Mouse (Mus musculus): ENCODE data around the gene Tlr13.

The Tlr13 gene

DNA sequence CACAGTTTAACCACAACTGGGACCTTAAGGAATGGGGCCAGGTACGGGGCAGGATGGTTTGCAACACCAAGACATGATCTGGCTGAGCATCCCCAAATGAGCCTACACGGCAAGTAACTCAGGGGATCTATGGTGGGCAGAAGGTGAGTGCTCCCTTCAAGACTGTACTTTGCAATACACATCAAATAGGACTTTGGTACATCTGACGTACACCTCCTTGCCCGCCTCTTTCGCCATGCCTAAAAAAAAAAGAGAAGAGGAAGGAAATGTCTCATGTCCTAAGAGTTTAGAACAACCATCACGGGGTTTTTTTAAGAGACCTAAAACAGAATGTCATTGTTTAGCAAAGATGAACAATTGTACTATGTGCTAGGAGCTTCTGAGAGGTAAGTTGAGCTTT is at the start of gene Tlr13:
Tlr13 (plus strand) TSS at position 269 of the 400 bp plus-strand sequence.
- DNase-seq (ENCODE audit: low read depth) = no peak

DNA sequence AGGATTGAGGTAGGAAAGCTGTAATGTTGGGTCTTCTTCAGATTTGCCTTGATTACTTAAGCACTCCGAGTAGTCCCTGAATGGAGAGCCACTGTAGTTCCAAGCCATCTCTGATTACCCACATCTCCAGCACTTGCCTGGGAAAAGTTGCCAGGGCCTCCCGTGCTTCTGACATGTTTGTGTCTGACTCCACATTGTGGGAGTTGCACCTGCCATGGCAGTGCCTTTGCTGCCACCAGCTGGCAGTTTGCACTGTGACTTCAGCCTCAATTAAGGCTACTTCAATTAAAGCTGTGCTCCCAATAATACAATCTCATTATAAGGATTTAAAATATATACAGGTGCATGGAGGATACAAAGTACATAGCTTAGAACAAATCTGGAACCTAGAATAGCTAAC is 37.5 kb upstream of the Tlr13 start:
- DNase-seq (ENCODE audit: low read depth) = no peak

DNA sequence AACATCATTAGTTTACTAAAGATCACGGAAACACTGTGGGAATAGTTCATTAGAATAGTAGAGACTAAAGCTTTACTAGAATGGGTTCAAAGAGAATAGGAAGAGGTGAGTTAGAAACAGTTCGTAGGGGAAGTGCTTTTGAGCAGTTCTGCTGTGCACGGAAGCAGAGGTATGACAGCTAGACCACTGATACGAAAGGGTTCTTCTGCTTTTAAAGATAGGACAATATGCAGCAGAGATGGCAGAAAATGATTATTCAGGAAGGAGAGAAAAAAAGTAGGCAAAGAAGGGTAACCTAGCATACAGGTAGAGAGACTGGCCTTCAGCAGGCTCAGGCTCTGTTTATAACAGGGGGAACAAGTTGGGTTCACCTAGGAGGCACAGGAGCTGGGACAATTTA is 29.1 kb upstream of the Tlr13 start:
- no peak for DNase-seq (ENCODE audit: low read depth)

DNA sequence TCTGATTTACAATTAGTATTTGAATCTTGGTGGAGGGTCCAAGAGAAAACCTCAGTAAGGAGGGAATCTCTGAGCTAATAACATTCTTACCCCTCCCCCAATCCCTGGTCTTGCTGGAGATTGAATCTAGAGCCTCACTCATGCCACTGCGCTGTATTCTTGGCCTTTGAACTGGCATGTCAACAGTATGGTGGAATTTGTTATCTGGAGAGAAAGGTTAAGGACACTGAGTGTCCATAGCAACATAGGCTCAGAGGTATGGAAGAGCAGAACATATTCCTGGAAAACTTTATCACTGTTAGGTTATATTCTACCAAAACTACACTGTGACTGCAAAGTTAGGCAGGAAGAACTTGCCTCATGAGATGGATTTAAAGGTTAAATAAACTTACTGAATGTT is 28.3 kb upstream of the Tlr13 start:
- DNase-seq (ENCODE audit: low read depth) = no peak

DNA sequence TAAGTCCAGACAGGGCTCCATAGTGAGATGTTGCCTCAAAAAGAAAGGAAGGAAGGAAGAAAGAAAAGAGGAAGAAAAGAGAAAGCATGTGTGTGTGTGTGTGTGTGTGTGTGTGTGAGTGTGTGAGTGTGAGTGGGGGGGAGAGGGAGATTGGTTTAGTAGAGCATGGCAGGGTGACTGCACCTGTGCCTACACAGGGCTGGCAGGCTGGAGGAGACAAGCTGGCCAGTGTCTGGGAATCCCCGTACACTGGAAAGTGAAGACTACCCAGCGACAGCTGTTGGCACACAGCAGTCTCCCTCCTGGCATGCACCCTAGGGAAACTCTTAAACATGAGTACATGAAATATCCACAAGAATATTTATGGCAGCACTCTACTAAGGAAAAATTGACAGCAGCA is 20.2 kb upstream of the Tlr13 start:
- DNase-seq (ENCODE audit: low read depth) = no peak

DNA sequence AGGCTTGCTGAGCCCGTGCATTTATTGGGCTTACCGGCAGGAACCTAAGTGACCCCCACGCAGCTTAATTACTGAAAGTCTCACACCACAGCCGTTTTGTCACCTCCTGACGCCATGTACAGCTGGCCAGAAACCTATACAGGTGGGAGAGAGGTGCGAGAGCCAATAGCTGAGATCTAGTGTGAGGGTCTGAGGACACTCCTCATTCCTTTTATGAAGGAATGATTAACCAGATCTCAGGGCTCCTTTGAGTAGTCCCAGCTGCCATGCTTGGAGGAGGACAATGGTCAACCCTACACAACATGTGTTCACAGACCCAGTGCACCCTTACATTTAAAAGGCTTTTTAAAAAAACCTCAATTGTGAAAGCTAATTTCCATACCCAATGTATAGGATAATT is 14.7 kb upstream of the Tlr13 start:
- no peak for DNase-seq (ENCODE audit: low read depth)

DNA sequence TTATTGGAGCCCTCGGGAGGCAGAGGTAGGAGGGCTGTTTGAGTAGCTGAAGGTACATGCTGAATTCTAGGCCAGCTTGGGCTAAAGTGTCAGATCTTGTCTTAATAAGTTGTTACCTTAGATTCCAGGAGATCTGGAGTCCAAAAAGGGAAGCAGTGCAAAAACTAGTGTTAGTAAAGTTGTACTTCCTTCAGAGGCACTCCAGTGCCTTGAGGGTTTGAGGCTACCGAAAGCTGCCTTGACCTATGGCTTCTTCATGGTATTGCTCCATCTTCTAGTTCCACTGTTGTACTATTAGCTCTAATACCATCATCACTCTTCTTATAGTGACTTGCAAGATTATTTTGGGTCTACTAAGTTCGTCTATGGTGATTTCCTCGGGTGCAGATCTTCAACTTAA is 13.1 kb upstream of the Tlr13 start:
- no peak for DNase-seq (ENCODE audit: low read depth)

DNA sequence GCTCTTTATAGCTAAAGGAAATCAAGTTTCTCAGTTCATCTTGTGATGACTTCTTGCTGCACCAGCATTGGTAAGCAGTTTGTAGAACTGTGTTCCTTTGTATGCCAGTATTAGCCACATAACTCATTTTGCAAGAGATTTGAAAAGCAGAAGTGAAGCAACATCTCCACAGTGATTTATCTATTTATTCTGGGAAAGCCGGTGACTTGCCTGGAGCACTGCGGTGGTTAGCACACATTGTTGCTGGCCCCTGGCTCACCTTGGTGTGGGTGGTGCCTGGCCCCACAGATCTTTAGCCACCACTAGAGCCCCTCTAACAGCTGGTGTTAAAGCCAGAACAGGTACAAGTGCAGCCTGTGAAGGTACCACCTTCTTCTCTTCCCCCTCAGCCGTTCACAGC is 8.1 kb upstream of the Tlr13 start:
- no peak for DNase-seq (ENCODE audit: low read depth)

DNA sequence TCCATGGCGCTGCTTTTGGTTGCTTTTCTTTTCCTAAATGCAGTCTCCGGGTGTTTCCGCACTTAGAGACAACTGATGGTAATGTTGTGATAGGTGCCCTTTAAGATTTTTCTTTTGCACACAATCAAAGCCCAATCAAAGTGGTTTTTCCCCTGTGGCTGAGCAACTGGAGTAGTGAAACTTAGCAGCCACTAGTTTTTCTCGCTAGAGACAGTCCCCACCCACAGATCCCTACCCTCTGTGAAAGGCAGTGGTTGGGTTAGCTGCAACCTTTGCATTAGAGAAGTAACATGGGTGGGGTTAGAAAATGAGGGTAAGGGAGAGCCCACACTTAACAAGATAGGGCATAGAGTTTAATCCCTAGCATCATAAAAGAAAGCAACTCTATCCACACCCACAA is 7.5 kb upstream of the Tlr13 start:
- no peak for DNase-seq (ENCODE audit: low read depth)

DNA sequence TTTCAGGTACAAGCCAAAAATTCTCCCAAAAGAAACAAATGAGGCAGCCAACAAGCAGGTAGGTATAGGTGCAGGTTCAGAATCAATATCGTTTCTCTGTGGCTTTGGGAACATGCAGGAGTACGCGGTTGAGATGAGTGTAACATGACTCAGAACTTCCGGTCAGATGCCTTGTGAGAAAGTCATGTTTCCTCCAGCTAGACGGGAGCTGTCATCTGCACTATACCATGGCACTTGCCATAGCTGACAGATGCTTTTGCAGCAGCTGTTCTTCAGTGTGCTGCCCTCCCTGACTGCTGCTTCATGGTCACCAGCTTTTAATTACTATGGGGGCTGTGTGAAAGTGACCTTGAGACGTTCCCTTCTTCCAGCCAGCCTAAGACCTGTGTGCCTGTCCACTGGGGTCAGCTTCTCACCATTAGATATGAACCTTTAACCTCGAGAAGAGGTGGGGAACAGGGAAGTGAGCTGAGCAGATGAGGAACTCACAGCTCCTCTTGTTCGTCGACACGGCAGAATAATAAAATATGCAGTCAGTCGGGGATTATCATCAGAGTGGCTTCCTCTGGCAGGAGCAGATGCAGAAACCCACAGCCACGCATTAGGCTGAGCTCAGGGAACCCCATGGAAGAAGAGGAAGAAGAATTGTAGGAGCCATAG is 7.0 kb upstream of the Tlr13 start:
- DNase-seq (ENCODE audit: low read depth) = no peak

DNA sequence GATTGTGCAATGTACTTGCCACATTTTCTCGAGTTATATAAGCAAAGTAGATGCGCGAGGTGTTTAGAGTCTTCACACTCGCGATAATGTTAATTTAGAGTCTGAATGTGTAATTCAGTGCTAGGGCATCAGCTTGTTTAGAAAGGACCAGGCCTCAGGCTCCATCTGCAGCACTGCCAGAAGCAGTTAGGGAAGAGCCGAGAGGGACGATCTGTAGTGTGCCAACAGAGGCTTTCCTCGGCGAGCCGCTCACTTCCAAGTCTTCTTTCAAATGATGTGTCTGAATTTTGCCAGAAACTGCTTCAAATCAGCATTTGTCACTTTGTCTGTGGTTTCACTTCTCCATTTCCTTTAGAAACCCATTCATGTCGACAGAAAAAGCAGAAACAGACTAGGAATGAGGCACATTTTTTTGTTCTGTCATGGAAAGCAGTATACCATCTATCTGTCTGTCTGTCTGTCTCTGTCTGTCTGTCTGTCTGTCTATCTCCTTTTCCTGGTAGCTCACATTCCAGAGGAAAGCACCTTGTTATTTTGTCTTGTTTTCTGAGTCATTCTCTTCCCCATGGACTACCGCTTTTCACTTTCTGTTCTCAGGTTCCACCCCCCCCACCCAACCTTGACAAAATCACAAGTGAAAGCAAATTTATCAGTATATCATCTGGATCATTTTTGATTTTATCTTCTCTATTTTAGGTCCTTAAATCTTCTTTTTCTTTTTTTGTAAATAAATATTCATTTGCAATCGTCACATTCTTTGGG is 3.5 kb upstream of the Tlr13 start:
- no peak for DNase-seq (ENCODE audit: low read depth)

DNA sequence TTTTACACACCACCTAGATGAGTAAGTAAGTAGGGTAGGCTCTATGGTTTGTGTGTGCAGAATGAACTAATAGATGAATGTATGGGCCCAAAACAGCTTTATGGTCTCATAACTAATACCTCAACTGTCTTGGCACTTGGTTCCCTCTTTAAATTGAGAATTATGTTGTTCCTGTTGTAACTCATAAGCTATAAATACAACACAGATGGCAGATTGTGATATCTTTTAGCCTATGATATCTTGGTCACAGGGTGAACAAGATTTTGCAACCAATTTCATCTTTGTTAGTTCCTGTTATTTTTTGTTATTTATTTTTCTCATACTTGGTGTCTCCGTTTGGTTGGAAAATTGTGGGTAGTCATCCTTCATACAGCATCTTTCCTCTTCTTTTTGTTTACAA is 5.2 kb downstream of the Tlr13 start:
- DNase-seq (ENCODE audit: low read depth) = no peak

DNA sequence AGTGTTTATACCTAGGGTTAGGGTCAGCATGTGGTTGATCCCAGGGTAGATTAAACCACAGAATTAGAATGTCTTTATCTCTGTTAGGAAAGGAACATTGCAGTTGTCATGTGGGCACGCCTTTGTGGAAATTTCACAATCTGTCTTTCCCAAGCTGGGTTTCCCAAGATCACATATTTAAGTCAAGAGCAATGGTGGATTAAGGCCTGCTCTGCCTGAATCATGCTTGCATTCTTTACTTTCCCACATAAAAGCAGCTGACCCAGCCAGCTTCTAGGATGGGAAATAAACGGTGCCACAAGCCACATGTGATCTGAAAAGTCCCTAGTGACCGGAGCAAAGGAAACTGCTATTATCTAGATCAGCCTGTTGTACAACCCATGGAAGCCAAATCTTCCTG is 6.5 kb downstream of the Tlr13 start:
- DNase-seq (ENCODE audit: low read depth) = no peak

DNA sequence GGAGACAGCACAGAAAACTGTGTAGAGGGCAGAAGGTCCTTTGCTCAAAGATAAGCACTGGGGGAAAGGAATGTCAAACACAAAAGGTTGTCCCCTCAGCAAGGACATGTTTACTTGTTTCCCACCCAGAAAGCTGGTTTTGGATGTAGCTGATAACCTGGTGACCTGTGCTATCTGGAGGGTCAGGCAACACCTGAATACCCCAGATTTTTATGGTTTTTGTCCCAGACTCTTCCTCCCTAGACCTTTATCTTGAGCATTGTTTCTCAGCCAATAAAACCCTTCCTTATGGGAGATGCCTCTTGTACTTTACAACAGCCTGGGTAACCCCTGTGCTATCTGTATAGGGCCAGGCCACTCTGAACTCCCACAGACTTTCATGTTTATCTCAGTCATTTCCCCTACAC is 11.2 kb downstream of the Tlr13 start:
- DNase-seq (ENCODE audit: low read depth) = peak; percentile 61

DNA sequence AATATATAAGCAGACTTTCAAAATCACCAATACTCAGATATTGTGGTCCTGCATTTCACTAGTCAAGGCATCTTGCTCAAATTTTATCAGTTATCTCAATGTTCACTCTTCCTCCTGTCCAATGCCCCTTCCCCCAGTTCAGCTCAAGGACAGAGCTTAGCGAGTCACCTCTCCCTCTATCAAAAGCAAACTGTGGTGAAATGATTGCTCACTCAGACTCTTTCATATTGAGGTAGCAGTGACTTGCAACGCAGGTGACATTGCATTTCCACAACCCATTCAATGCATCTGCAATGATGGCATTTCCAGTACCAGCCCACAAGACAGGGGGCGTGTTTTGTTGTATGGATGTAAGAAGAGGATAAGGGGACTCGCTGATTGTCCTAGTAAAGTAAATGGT is 12.9 kb downstream of the Tlr13 start:
- no peak for DNase-seq (ENCODE audit: low read depth)

DNA sequence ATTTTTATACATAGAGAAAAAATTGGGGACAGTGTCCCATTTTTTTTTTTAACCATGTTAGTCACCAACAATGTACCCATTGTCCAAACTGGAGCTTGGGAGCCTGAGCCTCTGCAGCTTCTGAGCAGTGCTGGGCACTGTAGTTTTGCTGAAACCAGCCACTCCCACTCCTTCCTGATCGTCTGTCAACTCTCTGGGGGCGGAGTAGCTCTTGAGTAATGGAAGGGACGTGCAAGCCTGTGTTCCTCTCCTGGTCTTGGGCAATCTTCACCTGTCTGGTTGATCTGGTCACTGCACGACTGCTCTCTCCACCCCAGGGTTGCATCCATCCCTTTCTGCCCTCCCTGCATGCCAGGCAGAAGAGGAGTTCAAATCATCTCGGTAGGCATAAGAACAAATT is 21.0 kb downstream of the Tlr13 start:
- DNase-seq (ENCODE audit: low read depth) = no peak

DNA sequence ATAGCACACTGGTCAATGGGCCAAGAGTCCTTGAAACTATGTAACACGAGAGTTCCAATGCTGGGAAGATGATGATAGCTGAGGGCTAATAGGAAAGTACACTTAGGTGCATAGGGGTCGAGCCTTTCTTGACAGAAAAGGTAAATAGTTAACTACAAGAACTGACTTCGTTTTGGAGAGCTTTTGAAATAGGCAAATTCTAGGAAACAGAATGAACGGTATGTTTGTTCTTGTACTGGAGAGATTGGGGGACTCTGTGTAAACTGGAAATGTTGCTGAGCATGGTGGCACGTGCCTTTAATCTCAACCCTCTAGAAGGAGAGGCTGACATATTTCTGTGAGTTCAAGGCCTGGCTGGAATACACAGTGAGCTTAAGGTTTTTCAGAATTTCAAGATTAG is 21.6 kb downstream of the Tlr13 start:
- DNase-seq (ENCODE audit: low read depth) = no peak

DNA sequence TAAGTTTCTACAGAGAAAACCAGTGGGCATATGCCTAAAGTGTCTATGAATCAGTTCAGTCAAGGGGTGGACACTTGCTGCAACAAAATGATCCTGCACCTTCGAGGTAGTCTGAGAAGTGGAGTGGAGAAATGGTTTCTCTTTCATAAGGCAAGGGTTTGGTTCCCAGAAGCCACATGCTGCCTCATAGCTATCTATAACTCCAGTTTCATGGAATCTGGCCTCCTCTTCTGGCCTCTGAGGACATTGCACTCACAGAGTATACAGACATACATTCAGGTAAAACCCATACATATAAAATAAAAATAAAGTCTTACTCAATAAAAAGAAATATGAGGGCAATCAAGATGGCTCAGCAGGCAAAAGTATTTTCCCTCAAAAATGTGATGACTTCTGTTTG is 22.1 kb downstream of the Tlr13 start:
- DNase-seq (ENCODE audit: low read depth) = no peak

DNA sequence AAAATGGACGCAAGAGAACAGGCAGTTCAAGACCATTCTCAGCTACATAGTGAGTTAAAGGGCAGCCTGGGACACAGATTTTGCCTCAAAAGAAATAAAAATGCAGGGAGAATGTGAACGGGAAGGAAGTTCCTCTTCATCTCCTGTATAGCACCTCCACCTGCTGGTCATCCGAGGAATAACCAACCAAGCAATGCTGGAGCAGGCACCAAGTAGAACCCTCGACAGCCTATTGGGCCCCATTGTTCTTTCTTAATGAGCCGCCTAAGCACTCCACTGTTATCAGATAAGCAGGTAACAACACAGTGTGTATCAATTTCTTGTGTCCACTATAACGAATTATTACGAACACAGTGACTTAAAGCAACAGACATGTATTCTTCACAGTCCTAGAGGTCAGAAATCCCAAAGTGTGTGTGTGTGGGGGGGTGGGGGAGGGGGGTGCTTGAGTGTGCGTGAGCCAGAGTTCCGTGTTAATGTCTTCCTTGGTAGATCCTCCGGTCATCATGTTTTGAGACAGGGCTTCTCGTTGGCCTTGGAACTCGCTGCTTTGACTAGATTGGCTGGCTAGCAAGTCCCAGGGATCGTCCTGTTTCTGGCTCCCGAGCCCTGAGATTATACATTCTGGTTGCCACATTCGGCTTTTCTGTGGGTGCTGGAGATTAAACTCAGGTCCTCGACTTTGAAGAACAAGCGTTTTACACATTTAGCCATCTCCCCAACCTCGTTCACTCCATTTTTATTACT is 28.3 kb downstream of the Tlr13 start:
- peak; percentile 65 for DNase-seq (ENCODE audit: low read depth)

DNA sequence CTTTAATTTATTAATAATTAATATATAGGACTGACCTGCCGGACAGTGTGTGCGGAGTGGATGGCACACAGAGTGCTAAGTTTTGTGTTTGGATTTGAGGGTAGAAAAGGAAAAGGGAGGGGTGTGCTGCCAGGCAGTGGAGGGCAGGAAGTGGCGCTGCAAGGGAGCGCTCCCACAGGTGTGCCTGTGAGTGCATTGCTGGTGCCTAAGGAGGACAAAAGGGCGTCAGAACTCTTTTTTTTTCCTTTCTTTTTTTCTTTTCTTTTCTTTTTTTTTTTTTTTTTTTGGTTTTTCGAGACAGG is 28.8 kb downstream of the Tlr13 start:
- no peak for DNase-seq (ENCODE audit: low read depth)

DNA sequence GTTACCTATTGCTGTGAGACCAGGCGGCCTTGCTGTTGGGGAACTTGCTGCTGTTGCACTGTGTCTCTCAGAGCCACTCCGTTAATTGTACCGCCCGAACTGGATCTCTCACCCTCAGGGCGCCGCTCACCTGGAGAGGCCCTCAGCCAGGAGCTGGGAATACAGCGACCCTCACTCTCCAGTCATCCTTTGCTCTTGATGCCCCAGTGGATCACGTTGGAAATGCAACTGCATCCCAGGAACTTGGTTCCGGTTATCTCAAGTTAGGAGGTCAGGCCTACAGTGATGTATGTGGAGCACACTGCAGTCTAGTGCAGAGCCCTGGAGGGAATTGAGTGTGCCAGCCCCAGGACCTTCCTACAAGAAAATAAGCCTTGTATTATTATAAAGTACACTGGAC is 33.3 kb downstream of the Tlr13 start:
- no peak for DNase-seq (ENCODE audit: low read depth)

DNA sequence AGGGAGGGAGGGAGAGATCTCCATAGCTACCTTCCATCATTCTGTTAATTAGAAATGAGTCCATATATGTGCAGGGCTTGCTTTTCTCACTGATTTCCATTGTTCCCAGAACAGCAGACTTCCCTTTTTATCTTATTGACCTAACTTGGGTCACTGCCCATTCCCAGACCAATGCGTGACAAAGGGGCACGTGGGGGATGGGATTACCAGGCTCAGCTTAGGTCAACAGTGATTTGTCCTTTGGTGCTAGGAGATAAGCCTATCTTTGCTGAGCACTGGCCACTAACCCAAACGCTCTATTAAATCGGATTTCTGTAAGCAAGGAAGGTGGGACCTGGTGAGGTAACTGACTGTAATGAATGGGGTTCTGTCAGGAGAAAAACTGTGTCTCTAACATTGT is 41.3 kb downstream of the Tlr13 start:
- DNase-seq (ENCODE audit: low read depth) = no peak

DNA sequence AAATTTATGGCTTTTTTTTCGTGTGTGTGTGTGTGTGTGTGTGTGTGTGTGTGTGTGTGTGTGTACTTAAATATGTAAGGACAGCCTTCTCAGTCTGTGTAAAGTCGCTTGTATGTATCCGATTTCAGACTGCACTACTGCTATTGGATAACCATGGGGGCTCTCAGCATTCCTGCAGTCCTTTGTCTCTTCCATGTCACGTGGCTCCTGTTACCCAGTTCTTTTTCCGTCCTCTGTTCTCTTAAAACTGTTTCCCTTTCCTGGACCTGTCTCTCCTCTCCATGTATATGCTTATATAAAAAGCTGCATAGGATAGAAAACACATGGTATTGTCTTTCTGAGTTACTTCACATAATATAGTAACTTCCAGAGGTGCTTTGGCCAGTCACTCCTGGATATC is 42.7 kb downstream of the Tlr13 start:
- no peak for DNase-seq (ENCODE audit: low read depth)

All from c-Kit-positive CD71-positive TER-119-negative erythroid progenitor cells, embryonic 14.5 days (primary cell).